Mouse (Mus musculus): Measurements from ENCODE around the gene Xrra1. TPM values are rescaled to one million over a fixed set of nuclear protein-coding genes. Genes with fewer than 3 reads are reported as not detected.
A peak's percentile ranks its signal among the peaks of the same experiment; 100 is the strongest.

The Xrra1 gene
- polyA plus RNA-seq, 1 experiment: 1.3 TPM

- Histone ChIP-seq H3K4me3 (ENCODE audit: insufficient read depth, low read length) (no peak overlapping the region), H3K27ac (ENCODE audit: insufficient read depth, low read length) (no peak overlapping the region), H3K4me1 (ENCODE audit: control insufficient read depth, insufficient read depth, low read length) (peaks cover 1% of the 10 kb centered on the region; the same call in 1 of the 2 replicates)
- TF ChIP-seq CTCF (IDR thresholded peaks at IDR 0.05; ENCODE audit: extremely low read depth, insufficient read depth, low read length): no peak
- TF ChIP-seq POLR2A (IDR thresholded peaks at IDR 0.05; ENCODE audit: extremely low read depth, insufficient read depth, low read length): no peak
These were observed 13.2 kb upstream of the Xrra1 start for GRCm38 (mm10) chr7:99845533-99846236.

DNA sequence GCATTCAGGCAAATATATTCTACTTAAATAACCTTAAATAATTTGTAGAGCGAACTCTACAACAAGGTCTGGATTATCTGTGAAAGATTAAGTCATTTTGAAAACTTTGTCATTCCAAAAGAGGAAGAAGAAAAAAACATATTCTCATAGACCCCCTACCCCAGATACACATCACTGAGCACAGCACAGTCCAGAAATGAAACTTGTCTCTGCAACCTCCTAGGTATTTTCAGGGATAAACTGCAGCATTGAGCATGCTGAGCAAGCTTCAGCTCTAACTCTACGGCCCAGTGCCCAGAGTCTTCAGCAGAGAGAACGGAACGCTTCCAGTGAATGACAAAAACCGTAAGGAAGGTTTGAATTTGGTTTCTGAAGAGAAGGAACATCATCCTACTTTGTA lies 8.4 kb upstream of the Xrra1 start:
- Histone ChIP-seq H3K27ac (ENCODE audit: insufficient read depth, low read length) (no peak overlapping the region), H3K4me3 (ENCODE audit: insufficient read depth, low read length) (no peak overlapping the region), H3K4me1 (ENCODE audit: control insufficient read depth, insufficient read depth, low read length) (peaks cover 1% of the 10 kb centered on the region; the same call in 1 of the 2 replicates)
- no peak for TF ChIP-seq POLR2A (IDR thresholded peaks at IDR 0.05; ENCODE audit: extremely low read depth, insufficient read depth, low read length)
- no peak for TF ChIP-seq CTCF (IDR thresholded peaks at IDR 0.05; ENCODE audit: extremely low read depth, insufficient read depth, low read length)

DNA sequence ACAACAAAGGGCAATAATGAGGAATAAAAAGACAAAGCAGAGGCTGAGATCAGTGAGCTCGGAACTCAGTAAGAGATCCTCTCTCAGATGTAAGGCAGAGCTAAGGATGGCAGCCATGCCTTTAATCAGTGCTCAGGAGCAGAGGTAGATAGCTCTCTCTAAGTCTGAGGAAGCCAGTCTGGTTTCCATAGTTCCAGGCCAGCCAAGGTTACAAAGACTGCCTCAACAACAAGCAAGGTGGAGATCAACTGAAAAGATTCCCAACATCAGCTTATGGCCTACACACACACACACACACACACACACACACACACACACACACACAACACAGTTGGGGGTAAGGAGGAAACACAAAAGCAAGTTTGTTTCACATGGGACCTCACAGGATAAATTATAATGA lies 7.8 kb upstream of the Xrra1 start:
- Histone ChIP-seq H3K27ac (ENCODE audit: insufficient read depth, low read length) (no peak overlapping the region), H3K4me1 (ENCODE audit: control insufficient read depth, insufficient read depth, low read length) (peaks cover 1% of the 10 kb centered on the region; the same call in 1 of the 2 replicates)

GRCm38 (mm10) chr7:99851618-99852017 lies 7.3 kb upstream of the Xrra1 start:
- H3K4me1 ChIP-seq (ENCODE audit: control insufficient read depth, insufficient read depth, low read length): peaks cover 5% of the 10 kb centered on the region
- no peak overlapping the region for H3K4me3 ChIP-seq (ENCODE audit: insufficient read depth, low read length)
- TF ChIP-seq CTCF (IDR thresholded peaks at IDR 0.05; ENCODE audit: extremely low read depth, insufficient read depth, low read length): no peak
- no peak overlapping the region for H3K27ac ChIP-seq (ENCODE audit: insufficient read depth, low read length)

More for the DNA sequence above, 7.8 kb upstream of the Xrra1 start:
- no peak overlapping the region for H3K4me3 ChIP-seq (ENCODE audit: insufficient read depth, low read length)
- no peak for TF ChIP-seq CTCF (IDR thresholded peaks at IDR 0.05; ENCODE audit: extremely low read depth, insufficient read depth, low read length)
- TF ChIP-seq POLR2A (IDR thresholded peaks at IDR 0.05; ENCODE audit: extremely low read depth, insufficient read depth, low read length): no peak

DNA sequence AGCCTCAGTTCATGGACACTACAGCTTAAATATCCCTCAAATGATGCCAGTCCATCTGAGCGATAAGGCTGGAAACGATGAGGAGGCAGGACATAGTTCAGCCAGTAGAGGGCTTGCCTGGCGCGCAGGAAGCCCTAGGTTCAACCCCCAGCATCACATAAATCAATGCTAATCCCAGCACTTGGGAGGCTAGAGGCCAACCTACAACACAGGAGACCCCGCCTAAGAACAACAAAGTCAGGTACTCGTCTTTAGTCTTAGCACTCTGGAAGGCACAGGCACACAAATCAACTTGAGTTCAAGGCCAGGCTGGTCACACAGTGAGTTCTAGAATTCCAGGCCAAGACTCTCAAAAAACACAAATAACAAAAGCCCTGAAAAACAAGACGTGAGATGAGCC lies 5.6 kb upstream of the Xrra1 start:
- peaks cover 12% of the 10 kb centered on the region for H3K4me1 ChIP-seq (ENCODE audit: control insufficient read depth, insufficient read depth, low read length)
- TF ChIP-seq POLR2A (IDR thresholded peaks at IDR 0.05; ENCODE audit: extremely low read depth, insufficient read depth, low read length) (no peak), CTCF (IDR thresholded peaks at IDR 0.05; ENCODE audit: extremely low read depth, insufficient read depth, low read length) (0 out of 2 replicates have a peak, but pooled peaks have one; percentile 2)
- H3K4me3 ChIP-seq (ENCODE audit: insufficient read depth, low read length): no peak overlapping the region
- H3K27ac ChIP-seq (ENCODE audit: insufficient read depth, low read length): no peak overlapping the region

GRCm38 (mm10) chr7:99854311-99854710 lies 4.6 kb upstream of the Xrra1 start:
- H3K4me3 ChIP-seq (ENCODE audit: insufficient read depth, low read length): no peak overlapping the region
- peaks cover 12% of the 10 kb centered on the region for H3K4me1 ChIP-seq (ENCODE audit: control insufficient read depth, insufficient read depth, low read length)
- no peak overlapping the region for H3K27ac ChIP-seq (ENCODE audit: insufficient read depth, low read length)
- no peak for TF ChIP-seq CTCF (IDR thresholded peaks at IDR 0.05; ENCODE audit: extremely low read depth, insufficient read depth, low read length)
- TF ChIP-seq POLR2A (IDR thresholded peaks at IDR 0.05; ENCODE audit: extremely low read depth, insufficient read depth, low read length): no peak

GRCm38 (mm10) chr7:99856266-99856861 lies 2.6 kb upstream of the Xrra1 start:
- H3K27ac ChIP-seq (ENCODE audit: insufficient read depth, low read length): no peak overlapping the region
- no peak overlapping the region for H3K4me3 ChIP-seq (ENCODE audit: insufficient read depth, low read length)
- TF ChIP-seq POLR2A (IDR thresholded peaks at IDR 0.05; ENCODE audit: extremely low read depth, insufficient read depth, low read length) (no peak), CTCF (IDR thresholded peaks at IDR 0.05; ENCODE audit: extremely low read depth, insufficient read depth, low read length) (no peak)
- peaks cover 10% of the 10 kb centered on the region for H3K4me1 ChIP-seq (ENCODE audit: control insufficient read depth, insufficient read depth, low read length)

DNA sequence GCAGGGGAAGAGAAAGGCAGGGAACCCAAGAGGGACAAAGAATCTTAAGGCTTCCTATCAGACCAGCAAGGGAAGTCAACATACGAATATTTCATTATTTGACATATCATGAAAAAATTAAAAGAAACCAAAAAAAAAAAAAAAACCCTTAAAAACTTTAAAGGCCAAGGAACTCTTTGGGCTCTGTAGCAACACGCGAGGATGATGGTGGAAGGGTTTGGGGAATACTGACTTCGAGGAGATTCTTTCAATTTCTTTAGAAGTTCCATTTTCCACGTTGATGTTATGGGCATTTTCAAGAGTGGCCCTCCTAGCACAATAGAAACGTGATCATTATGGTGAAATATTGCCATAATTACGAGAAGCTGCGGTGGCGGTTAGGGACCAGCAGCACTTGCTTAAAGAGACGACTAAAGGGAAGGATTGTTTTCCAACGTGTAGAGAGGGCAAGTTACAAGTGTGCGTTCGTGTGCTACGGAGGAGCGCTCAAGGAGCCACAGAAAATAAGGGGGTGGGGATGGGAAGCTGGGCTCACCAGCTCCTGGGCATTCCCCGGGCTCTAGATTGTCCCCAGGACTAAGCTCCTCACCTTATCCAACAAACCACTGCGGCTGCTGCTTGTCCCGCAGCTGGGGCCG lies 622 bp upstream of the Xrra1 start:
- H3K4me3 ChIP-seq (ENCODE audit: insufficient read depth, low read length): peak overlapping the region; percentile 63
- no peak overlapping the region for H3K27ac ChIP-seq (ENCODE audit: insufficient read depth, low read length)
- TF ChIP-seq CTCF (IDR thresholded peaks at IDR 0.05; ENCODE audit: extremely low read depth, insufficient read depth, low read length): no peak
- no peak for TF ChIP-seq POLR2A (IDR thresholded peaks at IDR 0.05; ENCODE audit: extremely low read depth, insufficient read depth, low read length)
- peaks cover 10% of the 10 kb centered on the region for H3K4me1 ChIP-seq (ENCODE audit: control insufficient read depth, insufficient read depth, low read length)

DNA sequence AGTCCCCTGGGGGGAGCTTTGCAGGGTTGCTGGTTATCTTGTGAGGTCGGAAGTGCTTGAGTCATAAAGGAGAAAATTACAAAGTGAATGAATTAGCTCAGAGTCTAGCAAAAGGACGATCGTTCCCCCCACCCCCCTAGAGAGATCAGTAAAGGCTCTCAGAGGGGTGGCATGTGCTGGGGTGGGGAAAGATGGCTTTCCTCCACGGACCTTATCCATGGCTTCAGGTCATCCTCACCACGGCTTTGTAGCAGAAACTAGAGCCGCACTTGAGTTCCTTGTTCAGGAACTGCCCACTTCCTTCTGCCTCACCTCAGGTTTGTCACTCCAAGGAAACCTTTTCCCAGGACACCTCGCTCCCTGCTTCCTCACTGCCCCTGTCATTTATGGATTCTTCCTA lies 4.4 kb downstream of the Xrra1 start, which contains the start of gene Spcs2:
TSS of gene Spcs2 (minus strand) at position 101 of the 400 bp plus-strand sequence.
- TF ChIP-seq POLR2A (IDR thresholded peaks at IDR 0.05; ENCODE audit: extremely low read depth, insufficient read depth, low read length) (no peak), CTCF (IDR thresholded peaks at IDR 0.05; ENCODE audit: extremely low read depth, insufficient read depth, low read length) (no peak)

More for the DNA sequence above, 4.4 kb downstream of the Xrra1 start, which contains the start of gene Spcs2:
- no peak within 1 kb of the TSS for H3K27ac ChIP-seq (ENCODE audit: insufficient read depth, low read length)
- H3K4me3 ChIP-seq (ENCODE audit: insufficient read depth, low read length): no peak within 1 kb of the TSS
- peaks cover 4% of the 10 kb centered on the region; the same call in 1 of the 2 replicates for H3K4me1 ChIP-seq (ENCODE audit: control insufficient read depth, insufficient read depth, low read length)

Measured in cortical plate, adult 2 months (tissue).